Mouse (Mus musculus) embryonic facial prominence, embryonic 12.5 days (tissue): ENCODE measurements at regions not wholly inside any gene's neighbourhood (a gene's known extent, or its start where the extent isn't known, plus 50 kb on each side); places are given as distances from the start of the nearest gene placed in this dataset.

Source experiments
- ATAC-seq: fragments of 200-750 bp; cut with Nextera tagmentation; 2 replicates; pipeline ENCODE4 v1.8.0; 2017; ENCODE audit not compliant: insufficient number of reproducible peaks, insufficient read depth, low FRiP score, low TSS enrichment
- H3K27ac ChIP-seq: fragments of 300-500 bp; sonication (generic); 2 replicates; pipeline ENCODE4 v1.5.1; 2016; ENCODE audit warnings: mild to moderate bottlenecking
- H3K27me3 ChIP-seq: fragments of 300-500 bp; sonication (generic); 2 replicates; pipeline ENCODE4 v1.6.1; 2016; ENCODE audit warnings: mild to moderate bottlenecking, moderate library complexity
- H3K36me3 ChIP-seq: fragments of 300-500 bp; sonication (generic); 2 replicates; pipeline ENCODE4 v1.6.1; 2016; ENCODE audit warnings: mild to moderate bottlenecking
- H3K4me1 ChIP-seq: fragments of 300-500 bp; sonication (generic); 2 replicates; pipeline ENCODE4 v1.6.1; 2016
- H3K4me2 ChIP-seq: fragments of 300-500 bp; sonication (generic); replicated peaks from 2 replicates; pipeline ENCODE4 v1.6.1; 2016; ENCODE audit warnings: mild to moderate bottlenecking, moderate library complexity
- H3K4me3 ChIP-seq: fragments of 300-500 bp; sonication (generic); 2 replicates; pipeline ENCODE4 v1.5.1; 2016; ENCODE audit warnings: mild to moderate bottlenecking
- H3K9ac ChIP-seq: fragments of 300-500 bp; sonication (generic); 2 replicates; pipeline ENCODE4 v1.6.1; 2016; ENCODE audit warnings: mild to moderate bottlenecking, moderate library complexity
- H3K9me3 ChIP-seq: fragments of 300-500 bp; sonication (generic); 2 replicates; pipeline ENCODE4 v1.6.1; 2016; ENCODE audit warnings: mild to moderate bottlenecking, moderate library complexity
- WGBS: fragments of 180-500 bp; shearing (Covaris S2); methylation state at CpG from one replicate; pipeline ENCODE4 v1.1.7; 2016; 5-methylcytosine and 5-hydroxymethylcytosine counted together

GRCm38 (mm10) chr2:166333818-166334217 lies 178.4 kb upstream of the Sulf2 start:
- no peaks in the 10 kb centered on the region for H3K27me3 ChIP-seq
- 70% methylated on average over 4 of the region's 4 CpGs for WGBS
- ATAC-seq = no peak
- peak overlapping the region; percentile 77 for H3K27ac ChIP-seq
- no peaks in the 10 kb centered on the region for H3K36me3 ChIP-seq
- H3K4me2 ChIP-seq = no peak overlapping the region
- no peak overlapping the region for H3K4me3 ChIP-seq
- peaks cover 57% of the 10 kb centered on the region for H3K4me1 ChIP-seq
- no peaks in the 10 kb centered on the region for H3K9me3 ChIP-seq
- no peak overlapping the region for H3K9ac ChIP-seq

- no peak overlapping the region for H3K9ac ChIP-seq
- peak; percentile 53; the same call in 1 of the 2 replicates for ATAC-seq
- peak overlapping the region; percentile 77 for H3K27ac ChIP-seq
- no peaks in the 10 kb centered on the region for H3K36me3 ChIP-seq
- H3K27me3 ChIP-seq = no peaks in the 10 kb centered on the region
- H3K4me1 ChIP-seq = peaks cover 52% of the 10 kb centered on the region
- no peak overlapping the region for H3K4me3 ChIP-seq
- H3K4me2 ChIP-seq = no peak overlapping the region
- H3K9me3 ChIP-seq = no peaks in the 10 kb centered on the region
- WGBS = 54% methylated on average over 13 of the region's 13 CpGs
These were observed 177.4 kb upstream of the Sulf2 start for GRCm38 (mm10) chr2:166332748-166333417.

- no peaks in the 10 kb centered on the region for H3K36me3 ChIP-seq
- WGBS = 87% methylated on average over 4 of the region's 4 CpGs
- H3K27me3 ChIP-seq = no peaks in the 10 kb centered on the region
- peaks cover 37% of the 10 kb centered on the region for H3K4me1 ChIP-seq
- no peak overlapping the region for H3K27ac ChIP-seq
- no peak overlapping the region for H3K4me2 ChIP-seq
- no peak for ATAC-seq
- H3K4me3 ChIP-seq = no peak overlapping the region
- H3K9ac ChIP-seq = no peak overlapping the region
- H3K9me3 ChIP-seq = no peaks in the 10 kb centered on the region
These were observed 175.7 kb upstream of the Sulf2 start for GRCm38 (mm10) chr2:166331192-166331591.

- Histone ChIP-seq H3K27ac (no peak overlapping the region), H3K4me1 (peaks cover 28% of the 10 kb centered on the region), H3K9ac (no peak overlapping the region), H3K4me3 (no peak overlapping the region), H3K9me3 (no peaks in the 10 kb centered on the region), H3K36me3 (no peaks in the 10 kb centered on the region), H3K27me3 (no peaks in the 10 kb centered on the region), H3K4me2 (no peak overlapping the region)
- ATAC-seq = no peak
- WGBS = 67% methylated on average over 6 of the region's 6 CpGs
These were observed 174.9 kb upstream of the Sulf2 start for GRCm38 (mm10) chr2:166330364-166330763.

GRCm38 (mm10) chr2:166329556-166330340 lies 174.3 kb upstream of the Sulf2 start:
- peaks cover 30% of the 10 kb centered on the region for H3K4me1 ChIP-seq
- H3K27me3 ChIP-seq = no peaks in the 10 kb centered on the region
- WGBS = 79% methylated on average over 14 of the region's 14 CpGs
- no peak overlapping the region for H3K27ac ChIP-seq
- H3K9ac ChIP-seq = no peak overlapping the region
- H3K4me2 ChIP-seq = no peak overlapping the region
- no peak overlapping the region for H3K4me3 ChIP-seq
- no peak for ATAC-seq
- H3K9me3 ChIP-seq = no peaks in the 10 kb centered on the region
- H3K36me3 ChIP-seq = no peaks in the 10 kb centered on the region

- Histone ChIP-seq H3K27ac (no peak overlapping the region), H3K36me3 (no peaks in the 10 kb centered on the region), H3K4me2 (no peak overlapping the region), H3K27me3 (no peaks in the 10 kb centered on the region), H3K4me1 (peaks cover 31% of the 10 kb centered on the region), H3K9ac (no peak overlapping the region), H3K9me3 (no peaks in the 10 kb centered on the region), H3K4me3 (no peak overlapping the region)
- WGBS = 61% methylated on average over 5 of the region's 5 CpGs
- ATAC-seq = no peak
These were observed 171.5 kb upstream of the Sulf2 start for GRCm38 (mm10) chr2:166326932-166327331.

GRCm38 (mm10) chr2:166324954-166325353 lies 169.5 kb upstream of the Sulf2 start:
- no peaks in the 10 kb centered on the region for H3K36me3 ChIP-seq
- 30% methylated on average over 3 of the region's 3 CpGs for WGBS
- H3K4me2 ChIP-seq = no peak overlapping the region
- H3K9ac ChIP-seq = no peak overlapping the region
- ATAC-seq = no peak
- H3K27ac ChIP-seq = peak overlapping the region; percentile 72
- H3K4me1 ChIP-seq = peaks cover 40% of the 10 kb centered on the region
- no peaks in the 10 kb centered on the region for H3K9me3 ChIP-seq
- H3K27me3 ChIP-seq = no peaks in the 10 kb centered on the region
- no peak overlapping the region for H3K4me3 ChIP-seq

GRCm38 (mm10) chr2:166324439-166324838 lies 169.0 kb upstream of the Sulf2 start:
- Histone ChIP-seq H3K27ac (peak overlapping the region; percentile 72), H3K4me2 (no peak overlapping the region), H3K27me3 (no peaks in the 10 kb centered on the region), H3K36me3 (no peaks in the 10 kb centered on the region), H3K4me3 (no peak overlapping the region), H3K4me1 (peaks cover 40% of the 10 kb centered on the region), H3K9me3 (no peaks in the 10 kb centered on the region), H3K9ac (no peak overlapping the region)
- WGBS = 49% methylated on average over 10 of the region's 10 CpGs
- peak; percentile 36; the same call in 1 of the 2 replicates for ATAC-seq

GRCm38 (mm10) chr2:166322668-166323043 lies 167.2 kb upstream of the Sulf2 start:
- Histone ChIP-seq H3K9ac (no peak overlapping the region), H3K4me2 (no peak overlapping the region), H3K36me3 (no peaks in the 10 kb centered on the region), H3K4me3 (no peak overlapping the region), H3K9me3 (no peaks in the 10 kb centered on the region), H3K27ac (peak overlapping the region; percentile 51), H3K27me3 (no peaks in the 10 kb centered on the region), H3K4me1 (peaks cover 40% of the 10 kb centered on the region)
- WGBS = 61% methylated on average over 6 of the region's 6 CpGs
- ATAC-seq = no peak

- Histone ChIP-seq H3K9ac (no peak overlapping the region), H3K4me3 (no peak overlapping the region), H3K9me3 (no peaks in the 10 kb centered on the region), H3K27me3 (no peaks in the 10 kb centered on the region), H3K4me1 (peaks cover 40% of the 10 kb centered on the region), H3K36me3 (no peaks in the 10 kb centered on the region), H3K4me2 (no peak overlapping the region), H3K27ac (peak overlapping the region; percentile 19; the same call in 1 of the 2 replicates)
- no peak for ATAC-seq
- 81% methylated on average over 6 of the region's 6 CpGs for WGBS
These were observed 166.7 kb upstream of the Sulf2 start for GRCm38 (mm10) chr2:166321992-166322667.

- no peaks in the 10 kb centered on the region for H3K9me3 ChIP-seq
- no peak for ATAC-seq
- H3K36me3 ChIP-seq = no peaks in the 10 kb centered on the region
- H3K27me3 ChIP-seq = no peaks in the 10 kb centered on the region
- peaks cover 20% of the 10 kb centered on the region for H3K4me1 ChIP-seq
- no peak overlapping the region for H3K4me3 ChIP-seq
- no peak overlapping the region for H3K9ac ChIP-seq
- no peak overlapping the region for H3K4me2 ChIP-seq
- H3K27ac ChIP-seq = no peak overlapping the region
- WGBS = 21% methylated on average over 10 of the region's 10 CpGs
These were observed 161.0 kb upstream of the Sulf2 start for GRCm38 (mm10) chr2:166316409-166316916.
